Mouse (Mus musculus) cerebellum, adult 9-10 months (tissue): Measurements from ENCODE around the gene Mttp.

Experiments used
- DNase-seq: peaks from one replicate; pipeline ENCODE4 v3.0.0; 2022

Mttp gene

GRCm38 (mm10) chr3:138049555-138049954, 95.2 kb downstream of the Mttp start:
- DNase-seq, result no peak

- DNase-seq, result no peak
Measured at GRCm38 (mm10) chr3:138043316-138043715, 101.5 kb downstream of the Mttp start.

- DNase-seq, result no peak
Measured at GRCm38 (mm10) chr3:138041591-138042301, 103.0 kb downstream of the Mttp start.

- DNase-seq, result no peak
Measured at GRCm38 (mm10) chr3:138040938-138041337, 103.8 kb downstream of the Mttp start.
